Mouse (Mus musculus) layer of hippocampus, postnatal 14 days (tissue): ENCODE measurements around the gene Lonrf2. TPM values are rescaled to one million over a fixed set of nuclear protein-coding genes. Genes with fewer than 3 reads are reported as not detected.

Experiments used
- DNase-seq, 2 experiments: peaks; one replicate each; pipeline ENCODE4 v3.0.0; 2021 to 2022; ENCODE audit warnings: low spot score in 2 of 2, mixed read lengths in 1 of 2
- total RNA-seq, 2 experiments: library from RNA; stranded (reverse); gene quantifications; 2 replicates each; pipeline ENCODE4 v1.2.3; 2021

The Lonrf2 gene
- total RNA-seq, 2 experiments from 2014 or later, result 116 TPM

DNA sequence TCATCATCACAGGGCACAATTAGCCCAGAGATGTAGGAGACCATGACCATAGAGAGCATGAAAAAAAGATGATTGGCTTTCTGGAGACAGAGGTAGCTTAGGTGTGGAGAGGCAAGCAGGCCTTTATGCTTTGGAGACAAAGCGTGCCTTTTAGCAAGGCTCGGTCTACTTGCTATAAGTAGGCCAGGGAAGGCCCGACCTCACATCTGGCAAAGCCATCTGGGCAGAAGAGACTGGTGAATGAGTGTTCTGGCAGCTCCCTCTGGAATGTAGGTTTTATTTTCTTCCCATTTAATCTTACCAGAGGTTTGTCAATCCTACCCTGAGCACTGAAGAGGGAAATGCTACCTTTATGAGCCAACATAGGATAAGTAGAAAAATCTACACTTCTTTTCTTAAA is 65.8 kb downstream of the Lonrf2 start:
- no peak for DNase-seq

- peak; percentile 66 to 71 for DNase-seq
Observed at GRCm38 (mm10) chr1:38769920-38770319, 66.6 kb downstream of the Lonrf2 start.

GRCm38 (mm10) chr1:38767812-38768211 is 68.7 kb downstream of the Lonrf2 start:
- DNase-seq, result peak; percentile 71 to 72

- no peak for DNase-seq
Observed at GRCm38 (mm10) chr1:38766661-38767572, 69.6 kb downstream of the Lonrf2 start.

GRCm38 (mm10) chr1:38766254-38766653 is 70.3 kb downstream of the Lonrf2 start:
- DNase-seq, result no peak

GRCm38 (mm10) chr1:38763960-38764613 is 72.4 kb downstream of the Lonrf2 start:
- DNase-seq, result no peak

DNA sequence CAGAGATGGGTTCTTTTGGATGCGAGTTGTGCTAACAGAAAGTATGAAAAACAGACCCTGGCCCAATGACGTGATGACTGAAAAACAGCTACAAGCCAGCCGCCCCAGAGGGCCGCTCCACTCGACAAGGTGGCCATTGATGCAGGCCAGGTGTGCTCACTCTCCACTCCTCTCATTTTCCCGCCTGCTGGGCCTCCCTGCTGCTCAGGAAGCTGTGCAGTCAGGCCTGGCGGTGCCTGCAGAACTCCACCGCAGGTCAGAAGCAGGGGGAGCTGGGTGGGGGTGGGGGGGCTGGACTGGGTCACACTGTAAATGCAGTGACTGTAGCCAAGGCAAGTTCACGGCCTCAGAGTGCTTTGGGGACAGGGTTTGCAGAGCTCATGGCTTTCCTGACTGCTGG is 76.1 kb downstream of the Lonrf2 start:
- no peak for DNase-seq

DNA sequence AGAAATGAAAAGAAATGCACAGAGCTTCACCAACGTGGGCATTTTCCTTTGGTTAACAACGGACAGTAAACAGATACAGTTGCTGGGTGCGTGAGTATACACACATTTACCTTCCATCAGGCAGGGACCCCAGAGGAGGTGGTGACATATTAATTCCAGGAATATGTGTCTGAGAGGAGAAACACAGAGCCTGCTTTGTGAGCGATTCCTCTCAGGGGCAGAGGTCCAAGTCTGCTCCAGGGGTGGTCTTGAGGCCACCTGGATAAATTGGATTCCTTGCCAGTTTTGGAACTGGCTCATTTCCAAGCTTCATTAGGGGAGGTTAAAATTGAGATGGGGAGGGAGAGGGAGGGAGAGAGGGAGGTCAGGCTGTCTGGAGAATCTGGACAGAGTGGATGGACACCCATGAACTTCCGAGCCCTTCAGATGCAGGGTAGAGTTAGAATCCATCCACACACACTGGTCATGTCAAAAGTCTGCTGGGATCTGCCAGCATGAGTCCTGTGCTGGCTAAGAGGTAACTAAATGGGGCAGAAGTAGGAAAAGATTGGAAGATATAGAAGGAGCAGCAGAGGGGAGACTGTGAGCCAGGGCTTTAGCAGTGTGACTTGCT is 78.6 kb downstream of the Lonrf2 start:
- DNase-seq, result no peak

GRCm38 (mm10) chr1:38743863-38744262 is 92.6 kb downstream of the Lonrf2 start:
- no peak for DNase-seq

Other genes with a start within 250 kb of the Lonrf2 start
- 10 to 100 TPM; 91.4 to 99.9 TPM for gene Aff3, start 171.8 kb downstream of the Lonrf2 start, total RNA-seq
- gene Chst10, start 61.5 kb upstream of the Lonrf2 start, total RNA-seq, result 10 to 100 TPM; 46.7 to 52.4 TPM
- not detected for gene Nms, start 102.4 kb upstream of the Lonrf2 start, total RNA-seq
- 10 to 100 TPM; 36.4 to 41.6 TPM for gene Pdcl3, start 148.9 kb upstream of the Lonrf2 start, total RNA-seq